Mouse (Mus musculus): ENCODE measurements at regions not wholly inside any gene's neighbourhood (a gene's known extent, or its start where the extent isn't known, plus 50 kb on each side); places are given as distances from the start of the nearest gene placed in this dataset.

DNA sequence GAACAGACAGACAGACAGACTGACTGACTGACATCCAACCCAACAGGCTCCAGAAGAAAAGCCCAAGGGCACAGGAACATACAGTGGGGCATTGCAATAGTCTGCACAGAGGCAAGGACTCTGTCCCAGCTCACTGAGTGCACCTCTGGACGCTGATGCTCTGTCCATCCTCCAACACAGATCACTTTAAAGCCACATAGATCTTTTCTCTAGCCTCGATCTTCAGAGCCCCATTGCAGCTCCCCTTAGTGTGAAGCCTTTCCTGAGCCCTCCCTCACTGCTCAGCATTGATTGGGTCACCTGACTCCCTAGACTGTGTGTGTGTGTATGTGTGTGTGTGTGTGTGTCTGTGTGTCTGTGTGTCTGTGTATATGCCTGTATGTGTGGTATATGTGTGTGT, 218.2 kb upstream of the Srrm4 start:
- no peak for TF ChIP-seq CTCF (IDR thresholded peaks at IDR 0.05; ENCODE audit: low read depth, low read length)
- TF ChIP-seq GATA1 (IDR thresholded peaks at IDR 0.05; ENCODE audit: borderline replicate concordance, low read length) = no peak
- TF ChIP-seq POLR2AphosphoS5 (IDR thresholded peaks at IDR 0.05; ENCODE audit: insufficient replicate concordance, low read depth, low read length) = no peak

Data from G1E (cell line).